Mouse (Mus musculus) forebrain, postnatal 0 days (tissue): ENCODE measurements around the gene Trim65. TPM values are rescaled to one million over a fixed set of nuclear protein-coding genes. Genes with fewer than 3 reads are reported as not detected.
A peak's percentile ranks its signal among the peaks of the same experiment; 100 is the strongest.
"Not testable (repeated sequence)": the region's sequence is repeated elsewhere in the genome, so short reads cannot be mapped to it uniquely, and the experiment has no call there.

ENCODE experiments used
- ATAC-seq: fragments of 200-750 bp; cut with Nextera tagmentation; 2 replicates; pipeline ENCODE4 v1.8.0; 2017; ENCODE audit warnings: mild to moderate bottlenecking, moderate library complexity
- DNase-seq: peaks from one replicate; pipeline ENCODE4 v3.0.0-alpha.2; 2015
- H3K27ac ChIP-seq: fragments of 300-500 bp; sonication (generic); 2 replicates; pipeline ENCODE4 v1.5.1; 2014; ENCODE audit warnings: low read depth, mild to moderate bottlenecking, antibody characterized with exemption, low read length, moderate library complexity, mixed read lengths
- H3K27me3 ChIP-seq: fragments of 300-500 bp; sonication (generic); 2 replicates; pipeline ENCODE4 v1.6.1; 2014; ENCODE audit warnings: mild to moderate bottlenecking, low read length, mixed read lengths; ENCODE audit not compliant: insufficient read depth
- H3K36me3 ChIP-seq: fragments of 300-500 bp; sonication (generic); 2 replicates; pipeline ENCODE4 v1.6.1; 2014; ENCODE audit warnings: mild to moderate bottlenecking, moderate library complexity; ENCODE audit not compliant: insufficient read depth
- H3K4me1 ChIP-seq: fragments of 300-500 bp; sonication (generic); 2 replicates; pipeline ENCODE4 v1.6.1; 2014; ENCODE audit warnings: antibody characterized with exemption; ENCODE audit not compliant: insufficient read depth
- H3K4me2 ChIP-seq: fragments of 300-500 bp; sonication (generic); 2 replicates; pipeline ENCODE4 v1.6.1; 2014; ENCODE audit warnings: low read depth, mild to moderate bottlenecking, moderate library complexity
- H3K4me3 ChIP-seq: fragments of 300-500 bp; sonication (generic); 2 replicates; pipeline ENCODE4 v1.5.1; 2014; ENCODE audit warnings: low read depth, low read length, mixed read lengths
- H3K9ac ChIP-seq: fragments of 300-500 bp; sonication (generic); 2 replicates; pipeline ENCODE4 v1.6.1; 2014; ENCODE audit warnings: mild to moderate bottlenecking
- H3K9me3 ChIP-seq: fragments of 300-500 bp; sonication (generic); 2 replicates; pipeline ENCODE4 v1.6.1; 2016; ENCODE audit warnings: low read length
- CTCF ChIP-seq: sonication (generic); IDR thresholded peaks from 2 replicates; pipeline ENCODE4 v1.5.1; 2016; ENCODE audit warnings: antibody characterized with exemption, control low read depth, low read depth
- WGBS: fragments of 180-500 bp; shearing (Covaris S2); extraction: QIAGEN DNeasy Blood & Tissue Kit; methylation state at CpG from one replicate; pipeline ENCODE4 v1.1.7; 2014; 5-methylcytosine and 5-hydroxymethylcytosine counted together
- polyA plus RNA-seq: library from polyadenylated mRNA; unstranded; fragments of >200 nt; fragmentation: Nextera tagmentation; extraction: Ambion mirVana; gene quantifications from 2 replicates; pipeline ENCODE4 v1.2.1, GENCODE M21; 2015
- total RNA-seq: library from RNA; depleted of rRNA; stranded (reverse); fragments of >200 nt; gene quantifications from 2 replicates; pipeline ENCODE4 v1.2.3, GENCODE M21; 2014

Gene Trim65
- total and polyA plus RNA-seq, 2 experiments from 2014 or later, result 1.9 to 5.0 TPM

DNA sequence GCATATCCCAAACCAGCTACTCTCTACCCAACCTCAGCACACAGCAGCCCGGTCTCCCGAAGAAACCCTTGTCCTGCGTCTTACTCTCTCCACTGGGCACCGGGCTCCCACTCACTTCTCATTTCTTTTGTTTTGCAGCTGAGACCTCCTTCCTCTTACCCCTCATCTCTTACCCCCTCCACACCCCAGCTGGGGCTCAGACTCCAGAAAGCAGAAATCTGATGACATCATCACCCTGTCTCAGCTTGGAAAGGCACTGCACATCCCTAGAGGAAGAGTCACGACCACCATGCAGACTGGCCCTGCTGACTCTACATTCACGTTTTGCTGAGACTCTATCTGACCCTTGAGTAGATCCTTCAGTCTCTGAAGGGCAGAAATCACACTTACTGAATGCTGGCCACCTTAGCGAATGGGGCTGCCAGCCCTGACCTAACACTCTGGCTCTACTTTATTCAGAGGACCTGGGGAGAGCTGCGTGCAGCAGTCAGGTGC is 888 bp downstream of the Trim65 start:
- Histone ChIP-seq H3K27me3 (no peaks in the 10 kb centered on the region), H3K36me3 (peaks cover 24% of the 10 kb centered on the region), H3K9me3 (no peaks in the 10 kb centered on the region), H3K27ac (peak overlapping the region; percentile 94), H3K9ac (peak overlapping the region; percentile 71), H3K4me3 (peak overlapping the region; percentile 52), H3K4me2 (peak overlapping the region; percentile 67), H3K4me1 (0 out of 2 replicates have a peak, but pooled peaks cover 4% of the 10 kb centered on the region)
- no peak for TF ChIP-seq CTCF
- WGBS, result 33% methylated on average over 8 of the region's 8 CpGs
- DNase-seq (no peak), ATAC-seq (peak; percentile 55)

DNA sequence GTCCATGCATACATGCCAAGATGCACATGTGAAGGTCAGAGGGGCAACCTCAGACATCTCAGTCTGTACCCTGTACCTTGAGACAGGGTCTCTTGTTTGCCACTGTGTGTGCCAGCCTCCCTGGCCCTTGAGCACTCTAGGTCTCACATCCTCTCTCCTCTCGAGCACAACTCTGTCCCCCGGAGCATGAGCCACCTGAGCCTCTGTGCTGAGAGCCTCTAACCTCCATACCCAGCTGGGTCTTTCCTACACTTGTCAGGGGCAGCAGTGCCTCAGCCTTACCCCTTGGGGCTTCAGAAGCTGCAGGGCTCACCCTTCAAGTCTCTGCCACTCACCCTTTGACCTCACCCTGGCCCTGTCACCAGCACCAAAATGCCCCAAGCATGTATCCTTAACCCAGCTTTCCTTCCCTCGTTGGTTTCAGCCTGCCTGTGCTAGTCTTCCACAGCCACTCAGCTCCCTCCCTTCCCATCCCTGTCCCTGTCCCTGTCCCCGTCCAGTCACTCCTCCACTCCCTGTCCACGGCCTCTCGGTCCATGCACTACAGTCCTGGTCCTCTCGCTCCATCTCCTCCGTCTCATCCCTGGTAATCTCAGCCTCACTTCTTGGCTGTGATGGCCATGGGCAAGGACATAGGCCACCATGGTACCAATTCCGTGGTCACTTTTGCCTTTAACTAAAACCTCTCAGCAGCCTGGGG is 1.7 kb downstream of the Trim65 start:
- no peaks in the 10 kb centered on the region for H3K9me3 ChIP-seq
- TF ChIP-seq CTCF, result no peak
- H3K4me1 ChIP-seq, result 0 out of 2 replicates have a peak, but pooled peaks cover 4% of the 10 kb centered on the region
- peak overlapping the region; percentile 14; the same call in 1 of the 2 replicates for H3K9ac ChIP-seq
- ATAC-seq, result no peak
- H3K36me3 ChIP-seq, result peaks cover 16% of the 10 kb centered on the region
- no peak for DNase-seq
- no peak overlapping the region for H3K4me3 ChIP-seq
- no peaks in the 10 kb centered on the region for H3K27me3 ChIP-seq
- 0 out of 2 replicates have a peak overlapping the region, but pooled peaks have one; percentile 67 for H3K4me2 ChIP-seq
- H3K27ac ChIP-seq, result no peak overlapping the region
- 85% methylated on average over 9 of the region's 9 CpGs for WGBS

- Histone ChIP-seq H3K36me3 (peaks cover 5% of the 10 kb centered on the region; the same call in 1 of the 2 replicates), H3K27ac (no peak overlapping the region), H3K4me2 (no peak overlapping the region), H3K9me3 (no peaks in the 10 kb centered on the region), H3K9ac (no peak overlapping the region), H3K4me3 (no peak overlapping the region), H3K27me3 (no peaks in the 10 kb centered on the region), H3K4me1 (0 out of 2 replicates have a peak, but pooled peaks cover 4% of the 10 kb centered on the region)
- ATAC-seq, result no peak
- WGBS, result 74% methylated on average over 9 of the region's 9 CpGs
- no peak for DNase-seq
- no peak for TF ChIP-seq CTCF
These were observed 2.9 kb downstream of the Trim65 start for GRCm38 (mm10) chr11:116127986-116128385.

- Histone ChIP-seq H3K9me3 (no peaks in the 10 kb centered on the region), H3K4me3 (no peak within 1 kb of the TSS), H3K27ac (no peak within 1 kb of the TSS), H3K27me3 (no peaks in the 10 kb centered on the region), H3K9ac (no peak within 1 kb of the TSS), H3K4me1 (0 out of 2 replicates have a peak, but pooled peaks cover 4% of the 10 kb centered on the region), H3K4me2 (no peak within 1 kb of the TSS), H3K36me3 (peaks cover 5% of the 10 kb centered on the region; the same call in 1 of the 2 replicates)
- TF ChIP-seq CTCF, result no peak
- no peak for DNase-seq
- no peak for ATAC-seq
- 28% methylated on average over 23 of the region's 23 CpGs for WGBS
These were observed 3.6 kb downstream of the Trim65 start, which contains the start of gene Trim47 for GRCm38 (mm10) chr11:116127156-116127980. Trim47 (minus strand) TSS chr11:116127210.

DNA sequence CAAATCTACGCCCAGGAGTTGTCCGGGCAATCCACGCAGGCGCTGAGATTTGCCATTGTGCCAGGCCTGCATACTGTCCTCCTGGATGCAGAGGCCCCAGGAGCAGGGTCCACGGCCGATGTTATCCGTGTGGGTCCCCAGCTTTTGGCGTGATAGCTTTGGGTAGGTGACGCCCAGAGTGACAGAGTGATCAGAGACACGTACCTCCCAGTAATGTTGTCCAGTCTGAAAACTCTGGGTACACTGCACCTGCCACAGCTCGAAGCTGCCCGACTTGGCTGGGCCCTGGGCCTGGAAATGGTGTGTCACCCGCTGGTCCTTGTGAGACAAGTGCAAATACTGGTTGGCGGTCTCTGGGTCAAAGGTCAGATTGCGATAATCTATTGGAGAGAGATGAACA is 4.7 kb downstream of the Trim65 start:
- WGBS, result 95% methylated on average over 15 of the region's 15 CpGs
- DNase-seq (no peak), ATAC-seq (no peak)
- Histone ChIP-seq H3K9ac (no peak overlapping the region), H3K27ac (no peak overlapping the region), H3K4me3 (no peak overlapping the region), H3K36me3 (peaks cover 5% of the 10 kb centered on the region; the same call in 1 of the 2 replicates), H3K4me1 (0 out of 2 replicates have a peak, but pooled peaks cover 4% of the 10 kb centered on the region), H3K9me3 (no peaks in the 10 kb centered on the region), H3K27me3 (no peaks in the 10 kb centered on the region), H3K4me2 (no peak overlapping the region)
- TF ChIP-seq CTCF, result no peak

- not testable (repeated sequence) for ATAC-seq, H3K4me3 ChIP-seq, H3K36me3 ChIP-seq, H3K9me3 ChIP-seq, H3K4me2 ChIP-seq, DNase-seq, H3K27ac ChIP-seq, H3K27me3 ChIP-seq, H3K9ac ChIP-seq, H3K4me1 ChIP-seq
- whole genome bisulfite sequencing, result 87% methylated on average over 8 of the region's 8 CpGs
These were observed 9.1 kb downstream of the Trim65 start for GRCm38 (mm10) chr11:116121731-116122245.
